Mouse (Mus musculus) forebrain, embryonic 16.5 days (tissue): ENCODE data around the gene Sdhaf1. TPM values are rescaled to one million over a fixed set of nuclear protein-coding genes. Genes with fewer than 3 reads are reported as not detected.

ENCODE experiments used
- ATAC-seq: fragments of 200-750 bp; cut with Nextera tagmentation; 2 replicates; pipeline ENCODE4 v1.8.0; 2017; ENCODE audit warnings: mild to moderate bottlenecking, moderate library complexity
- H3K27ac ChIP-seq: fragments of 300-500 bp; sonication (generic); 2 replicates; pipeline ENCODE4 v1.5.1; 2014; ENCODE audit warnings: low read length, control low read depth
- H3K27me3 ChIP-seq: fragments of 300-500 bp; sonication (generic); replicated peaks from 2 replicates; pipeline ENCODE4 v1.6.1; 2014; ENCODE audit warnings: low read length; ENCODE audit not compliant: control insufficient read depth, insufficient read depth
- H3K36me3 ChIP-seq: fragments of 300-500 bp; sonication (generic); 2 replicates; pipeline ENCODE4 v1.6.1; 2014; ENCODE audit not compliant: control insufficient read depth, insufficient read depth
- H3K4me1 ChIP-seq: fragments of 300-500 bp; sonication (generic); replicated peaks from 2 replicates; pipeline ENCODE4 v1.6.1; 2014; ENCODE audit warnings: low read length; ENCODE audit not compliant: control insufficient read depth, insufficient read depth
- H3K4me2 ChIP-seq: fragments of 300-500 bp; sonication (generic); 2 replicates; pipeline ENCODE4 v1.6.1; 2014; ENCODE audit warnings: mild to moderate bottlenecking, low read length, control low read depth
- H3K4me3 ChIP-seq: fragments of 300-500 bp; sonication (generic); replicated peaks from 2 replicates; pipeline ENCODE4 v1.5.1; 2014; ENCODE audit warnings: mild to moderate bottlenecking, low read length, control low read depth
- H3K9ac ChIP-seq: fragments of 300-500 bp; sonication (generic); replicated peaks from 2 replicates; pipeline ENCODE4 v1.6.1; 2014; ENCODE audit warnings: low read depth, low read length, control low read depth
- H3K9me3 ChIP-seq: fragments of 300-500 bp; sonication (generic); 2 replicates; pipeline ENCODE4 v1.6.1; 2016; ENCODE audit warnings: low read length; ENCODE audit not compliant: control insufficient read depth
- WGBS: fragments of 180-500 bp; shearing (Covaris S2); extraction: QIAGEN DNeasy Blood & Tissue Kit; methylation state at CpG from one replicate; pipeline ENCODE4 v1.1.7; 2014; 5-methylcytosine and 5-hydroxymethylcytosine counted together
- polyA plus RNA-seq: library from polyadenylated mRNA; unstranded; fragments of >200 nt; fragmentation: Nextera tagmentation; extraction: Ambion mirVana; gene quantifications from 2 replicates; pipeline ENCODE4 v1.2.1, GENCODE M21; 2015

The Sdhaf1 gene
- polyA plus RNA-seq, 1 experiment from 2014 or later: 18.0 TPM

GRCm38 (mm10) chr7:30306083-30306779 is 17.5 kb downstream of the Sdhaf1 start:
- 92% methylated on average over 16 of the region's 16 CpGs for WGBS
- no peak overlapping the region for H3K4me2 ChIP-seq
- no peaks in the 10 kb centered on the region for H3K9me3 ChIP-seq
- no peak for ATAC-seq
- no peaks in the 10 kb centered on the region for H3K27me3 ChIP-seq
- H3K9ac ChIP-seq: no peak overlapping the region
- H3K27ac ChIP-seq: no peak overlapping the region
- peaks cover 43% of the 10 kb centered on the region for H3K36me3 ChIP-seq
- H3K4me1 ChIP-seq: peaks cover 15% of the 10 kb centered on the region
- H3K4me3 ChIP-seq: no peak overlapping the region

DNA sequence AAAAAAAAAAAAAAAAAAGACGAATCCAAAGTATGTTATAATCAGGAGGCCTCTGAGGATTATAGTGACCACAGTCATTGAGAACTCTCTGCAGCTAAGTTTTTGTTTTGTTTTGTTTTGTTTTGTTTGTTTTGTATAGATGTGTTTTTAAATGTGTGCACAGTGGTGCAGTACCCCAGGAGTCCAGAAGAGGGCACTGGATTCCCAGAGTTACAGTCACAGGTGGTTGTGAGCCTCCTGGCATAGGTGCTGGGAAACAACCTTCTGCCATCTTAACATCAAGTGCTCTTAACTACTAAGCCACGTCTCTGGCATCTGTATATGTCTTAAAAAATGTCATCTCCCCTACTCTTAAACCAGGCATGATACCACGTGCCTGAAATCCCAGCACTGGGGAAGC is 22.8 kb downstream of the Sdhaf1 start:
- ATAC-seq: no peak
- H3K4me1 ChIP-seq: no peaks in the 10 kb centered on the region
- no peaks in the 10 kb centered on the region for H3K27me3 ChIP-seq
- 56% methylated on average over 3 of the region's 3 CpGs for WGBS
- H3K9ac ChIP-seq: no peak overlapping the region
- no peak overlapping the region for H3K27ac ChIP-seq
- H3K4me3 ChIP-seq: no peak overlapping the region
- no peaks in the 10 kb centered on the region for H3K9me3 ChIP-seq
- no peak overlapping the region for H3K4me2 ChIP-seq
- peaks cover 68% of the 10 kb centered on the region for H3K36me3 ChIP-seq

GRCm38 (mm10) chr7:30297266-30297665 is 26.4 kb downstream of the Sdhaf1 start:
- peaks cover 27% of the 10 kb centered on the region for H3K4me1 ChIP-seq
- no peak for ATAC-seq
- H3K36me3 ChIP-seq: peaks cover 47% of the 10 kb centered on the region
- no peak overlapping the region for H3K4me3 ChIP-seq
- no peaks in the 10 kb centered on the region for H3K9me3 ChIP-seq
- no peak overlapping the region for H3K9ac ChIP-seq
- H3K27me3 ChIP-seq: no peaks in the 10 kb centered on the region
- no peak overlapping the region for H3K4me2 ChIP-seq
- no peak overlapping the region for H3K27ac ChIP-seq
- 85% methylated on average over 16 of the region's 16 CpGs for WGBS

GRCm38 (mm10) chr7:30296816-30297215 is 26.9 kb downstream of the Sdhaf1 start:
- Histone ChIP-seq H3K27ac (no peak overlapping the region), H3K9ac (no peak overlapping the region), H3K27me3 (no peaks in the 10 kb centered on the region), H3K36me3 (peaks cover 44% of the 10 kb centered on the region), H3K4me3 (no peak overlapping the region), H3K9me3 (no peaks in the 10 kb centered on the region), H3K4me2 (no peak overlapping the region), H3K4me1 (peaks cover 29% of the 10 kb centered on the region)
- 96% methylated on average over 15 of the region's 15 CpGs for WGBS
- ATAC-seq: no peak

- H3K27me3 ChIP-seq: no peaks in the 10 kb centered on the region
- no peak overlapping the region for H3K27ac ChIP-seq
- peaks cover 34% of the 10 kb centered on the region for H3K4me1 ChIP-seq
- H3K9ac ChIP-seq: no peak overlapping the region
- H3K4me2 ChIP-seq: no peak overlapping the region
- no peak overlapping the region for H3K4me3 ChIP-seq
- no peaks in the 10 kb centered on the region for H3K9me3 ChIP-seq
- H3K36me3 ChIP-seq: peaks cover 37% of the 10 kb centered on the region
- no peak for ATAC-seq
- 74% methylated on average over 10 of the region's 10 CpGs for WGBS
Observed at GRCm38 (mm10) chr7:30295103-30295502, 28.6 kb downstream of the Sdhaf1 start.

DNA sequence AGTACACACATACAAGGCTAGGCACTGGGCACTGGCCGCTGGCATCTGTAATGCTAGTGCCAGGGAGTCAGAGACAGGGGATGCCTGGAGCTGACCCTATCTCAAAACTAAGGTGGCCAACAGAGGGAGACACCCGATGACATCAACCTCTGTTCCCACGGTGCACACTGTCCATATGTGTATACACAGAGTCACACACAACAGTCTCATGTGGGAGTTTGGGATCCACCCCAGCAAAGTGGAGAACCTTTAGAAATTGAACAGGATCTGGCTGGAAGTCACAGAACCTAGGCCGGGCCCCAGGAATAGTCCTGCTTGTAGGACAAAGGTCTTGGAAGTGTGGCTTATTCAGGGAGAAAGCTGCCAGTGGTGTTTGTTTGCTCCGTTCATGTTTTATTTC is 29.4 kb downstream of the Sdhaf1 start:
- peaks cover 30% of the 10 kb centered on the region for H3K36me3 ChIP-seq
- WGBS: 87% methylated on average over 5 of the region's 5 CpGs
- H3K27ac ChIP-seq: no peak overlapping the region
- H3K4me2 ChIP-seq: peak overlapping the region; percentile 37
- ATAC-seq: no peak
- H3K27me3 ChIP-seq: no peaks in the 10 kb centered on the region
- no peak overlapping the region for H3K9ac ChIP-seq
- H3K9me3 ChIP-seq: no peaks in the 10 kb centered on the region
- H3K4me3 ChIP-seq: no peak overlapping the region
- H3K4me1 ChIP-seq: peaks cover 34% of the 10 kb centered on the region

DNA sequence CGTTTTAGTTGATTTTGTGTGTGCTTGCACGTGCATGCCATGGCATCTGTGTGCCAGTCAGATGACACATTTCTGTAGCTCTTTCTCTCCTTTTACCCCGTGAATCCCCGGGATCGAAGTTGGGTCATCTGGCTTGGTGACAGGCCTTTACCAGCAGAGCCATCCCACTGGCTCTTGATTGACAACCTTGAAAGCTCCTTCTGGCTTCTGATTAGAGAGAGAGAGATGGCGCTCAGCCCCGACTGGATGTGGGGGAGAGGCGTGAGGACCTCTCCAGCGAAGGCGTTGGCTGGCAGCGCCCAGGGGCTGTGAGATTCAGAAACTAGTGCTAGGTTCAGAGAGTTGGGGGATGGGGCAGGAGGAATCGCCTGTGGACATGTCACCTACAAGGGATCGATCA is 29.9 kb downstream of the Sdhaf1 start:
- H3K4me3 ChIP-seq: peak overlapping the region; percentile 13
- no peaks in the 10 kb centered on the region for H3K27me3 ChIP-seq
- ATAC-seq: no peak
- no peak overlapping the region for H3K27ac ChIP-seq
- H3K4me1 ChIP-seq: peaks cover 34% of the 10 kb centered on the region
- 48% methylated on average over 13 of the region's 13 CpGs for WGBS
- H3K4me2 ChIP-seq: peak overlapping the region; percentile 37
- H3K9me3 ChIP-seq: no peaks in the 10 kb centered on the region
- H3K9ac ChIP-seq: peak overlapping the region; percentile 26; the same call in 1 of the 2 replicates
- peaks cover 25% of the 10 kb centered on the region for H3K36me3 ChIP-seq

- peaks cover 34% of the 10 kb centered on the region for H3K4me1 ChIP-seq
- H3K4me2 ChIP-seq: peak within 1 kb of the TSS; percentile 67
- H3K27ac ChIP-seq: peak within 1 kb of the TSS; percentile 88
- WGBS: 6% methylated on average over 35 of the region's 35 CpGs
- peaks cover 4% of the 10 kb centered on the region for H3K36me3 ChIP-seq
- peak; percentile 93 for ATAC-seq
- peak within 1 kb of the TSS; percentile 83 for H3K4me3 ChIP-seq
- no peaks in the 10 kb centered on the region for H3K9me3 ChIP-seq
- H3K9ac ChIP-seq: peak within 1 kb of the TSS; percentile 93
- no peaks in the 10 kb centered on the region for H3K27me3 ChIP-seq
Observed at GRCm38 (mm10) chr7:30291215-30292131, 32.2 kb downstream of the Sdhaf1 start, which contains the start of gene Clip3. Gene Clip3, plus strand, starts transcription at chr7:30291728.

DNA sequence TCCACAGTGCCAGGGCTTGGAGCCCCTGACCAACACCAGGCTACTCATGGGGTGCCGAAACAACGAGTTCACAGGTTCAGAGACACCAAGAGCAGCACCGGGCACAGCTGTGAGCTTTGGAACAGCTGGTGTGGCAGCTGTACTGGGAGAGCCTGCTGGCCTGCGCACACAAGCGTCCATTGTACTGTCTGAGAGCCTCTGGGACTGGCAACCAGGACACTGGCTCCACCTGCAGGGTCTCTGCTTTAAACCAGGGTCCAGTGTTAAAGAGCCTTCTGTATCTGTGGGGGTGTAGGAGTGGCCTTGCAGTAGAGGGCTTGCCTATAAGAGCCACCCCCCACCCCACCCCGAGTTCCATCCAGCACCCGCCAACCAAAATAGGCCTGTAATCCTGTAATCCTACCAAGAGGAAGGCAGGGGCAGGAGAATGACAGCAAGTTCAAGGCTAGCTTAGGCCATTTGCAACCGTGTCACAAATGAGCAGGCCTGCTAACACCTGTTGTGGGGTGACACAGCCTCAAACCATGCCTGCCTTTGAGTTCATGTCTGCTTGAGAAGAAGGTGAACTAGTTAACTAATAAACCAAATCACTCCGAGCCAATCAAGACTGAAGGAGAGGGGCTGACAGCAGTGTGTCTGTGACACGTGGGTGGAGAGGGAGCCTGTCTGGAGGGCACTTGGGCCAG is 33.8 kb downstream of the Sdhaf1 start:
- ATAC-seq: no peak
- Histone ChIP-seq H3K27me3 (no peaks in the 10 kb centered on the region), H3K4me1 (peaks cover 31% of the 10 kb centered on the region), H3K27ac (no peak overlapping the region), H3K9me3 (no peaks in the 10 kb centered on the region), H3K4me3 (no peak overlapping the region), H3K9ac (no peak overlapping the region), H3K36me3 (no peaks in the 10 kb centered on the region; the same call in 1 of the 2 replicates), H3K4me2 (no peak overlapping the region)
- WGBS: 53% methylated on average over 10 of the region's 10 CpGs
